Mouse (Mus musculus) limb, embryonic 10.5 days (tissue): Measurements from ENCODE around the gene Dus1l. TPM values are rescaled to one million over a fixed set of nuclear protein-coding genes. Genes with fewer than 3 reads are reported as not detected.

Source experiments
- DNase-seq: peaks from one replicate; pipeline ENCODE4 v3.0.0-alpha.2; 2017; ENCODE audit warnings: low spot score
- H3K27ac ChIP-seq: fragments of 300-500 bp; sonication (generic); 2 replicates; pipeline ENCODE4 v1.5.1; 2016; ENCODE audit warnings: mild to moderate bottlenecking
- H3K27me3 ChIP-seq: fragments of 300-500 bp; sonication (generic); 2 replicates; pipeline ENCODE4 v1.6.1; 2016; ENCODE audit warnings: low read depth, mild to moderate bottlenecking; ENCODE audit not compliant: poor library complexity, severe bottlenecking
- H3K36me3 ChIP-seq: fragments of 300-500 bp; sonication (generic); 2 replicates; pipeline ENCODE4 v1.6.1; 2016; ENCODE audit warnings: mild to moderate bottlenecking, moderate library complexity
- H3K4me1 ChIP-seq: fragments of 300-500 bp; sonication (generic); 2 replicates; pipeline ENCODE4 v1.6.1; 2016
- H3K4me3 ChIP-seq: fragments of 300-500 bp; sonication (generic); 2 replicates; pipeline ENCODE4 v1.5.1; 2016; ENCODE audit warnings: mild to moderate bottlenecking, moderate library complexity
- H3K9me3 ChIP-seq: fragments of 300-500 bp; sonication (generic); replicated peaks from 2 replicates; pipeline ENCODE4 v1.6.1; 2016; ENCODE audit warnings: mild to moderate bottlenecking
- WGBS: fragments of 180-500 bp; shearing (Covaris S2); methylation state at CpG from one replicate; pipeline ENCODE4 v1.1.7; 2016; 5-methylcytosine and 5-hydroxymethylcytosine counted together
- polyA plus RNA-seq: library from polyadenylated mRNA; unstranded; fragments of >200 nt; fragmentation: Nextera tagmentation; extraction: Ambion mirVana; gene quantifications from 2 replicates; pipeline ENCODE4 v1.2.1, GENCODE M21; 2016

Dus1l gene
- polyA plus RNA-seq, 1 experiment from 2014 or later = 122 TPM

DNA sequence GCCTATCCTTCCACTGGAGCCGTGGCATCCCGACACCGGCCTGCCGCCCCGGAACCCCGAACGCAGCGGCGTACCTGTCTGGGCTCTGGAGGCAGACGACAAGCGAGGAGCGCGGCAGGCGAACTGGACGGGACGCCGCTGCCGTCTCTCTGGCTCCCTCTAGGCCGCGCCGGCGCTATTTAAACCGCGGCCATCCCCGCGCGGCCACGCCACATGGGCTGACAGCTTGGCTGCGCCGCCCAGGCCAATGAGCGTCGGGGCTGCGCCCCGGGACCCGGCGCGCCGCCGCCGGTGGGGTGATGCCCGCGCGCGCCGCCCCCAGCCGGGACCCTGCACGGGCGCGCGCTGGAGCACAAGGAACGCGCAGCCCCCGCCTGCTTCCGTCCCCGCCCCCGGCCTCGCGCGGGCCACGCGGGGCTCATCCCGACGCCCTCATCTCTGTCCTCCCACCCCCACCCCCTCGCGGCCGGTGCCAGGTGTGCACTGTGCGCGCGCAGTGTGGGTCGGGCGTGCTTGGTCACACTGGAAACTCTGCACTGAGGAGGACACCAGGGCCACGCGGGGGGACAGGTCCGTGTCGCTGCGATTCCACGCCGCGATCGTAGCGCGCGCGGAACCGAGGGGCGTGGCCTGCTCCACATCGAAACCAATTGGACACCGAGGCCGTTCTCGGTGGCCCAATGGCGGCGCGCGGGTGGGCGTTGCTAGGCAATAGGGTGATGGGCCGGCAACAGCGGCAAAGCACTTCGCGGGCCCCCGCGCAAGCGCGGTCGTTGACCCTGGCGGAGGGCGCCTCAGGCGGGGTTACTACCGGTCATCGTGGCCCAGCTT, 28.0 kb upstream of the Dus1l start, which contains the start of gene Fasn:
Gene Fasn (minus strand): TSS at position 592 of the 831 bp plus-strand sequence.
- under 1% methylated on average over 109 of the region's 109 CpGs for WGBS

GRCm38 (mm10) chr11:120823551-120823947, 27.3 kb upstream of the Dus1l start:
- under 1% methylated on average over 40 of the region's 40 CpGs for WGBS
- Histone ChIP-seq H3K27me3 (no peaks in the 10 kb centered on the region), H3K36me3 (peaks cover 50% of the 10 kb centered on the region), H3K4me3 (peak overlapping the region; percentile 91), H3K4me1 (peaks cover 48% of the 10 kb centered on the region), H3K27ac (peak overlapping the region; percentile 98), H3K9me3 (no peaks in the 10 kb centered on the region)
- no peak for DNase-seq

More for the DNA sequence above, 28.0 kb upstream of the Dus1l start, which contains the start of gene Fasn:
- Histone ChIP-seq H3K9me3 (no peaks in the 10 kb centered on the region), H3K4me3 (peak within 1 kb of the TSS; percentile 91), H3K27ac (peak within 1 kb of the TSS; percentile 98), H3K4me1 (peaks cover 48% of the 10 kb centered on the region), H3K27me3 (no peaks in the 10 kb centered on the region), H3K36me3 (peaks cover 44% of the 10 kb centered on the region)
- peak; percentile 98 for DNase-seq

DNA sequence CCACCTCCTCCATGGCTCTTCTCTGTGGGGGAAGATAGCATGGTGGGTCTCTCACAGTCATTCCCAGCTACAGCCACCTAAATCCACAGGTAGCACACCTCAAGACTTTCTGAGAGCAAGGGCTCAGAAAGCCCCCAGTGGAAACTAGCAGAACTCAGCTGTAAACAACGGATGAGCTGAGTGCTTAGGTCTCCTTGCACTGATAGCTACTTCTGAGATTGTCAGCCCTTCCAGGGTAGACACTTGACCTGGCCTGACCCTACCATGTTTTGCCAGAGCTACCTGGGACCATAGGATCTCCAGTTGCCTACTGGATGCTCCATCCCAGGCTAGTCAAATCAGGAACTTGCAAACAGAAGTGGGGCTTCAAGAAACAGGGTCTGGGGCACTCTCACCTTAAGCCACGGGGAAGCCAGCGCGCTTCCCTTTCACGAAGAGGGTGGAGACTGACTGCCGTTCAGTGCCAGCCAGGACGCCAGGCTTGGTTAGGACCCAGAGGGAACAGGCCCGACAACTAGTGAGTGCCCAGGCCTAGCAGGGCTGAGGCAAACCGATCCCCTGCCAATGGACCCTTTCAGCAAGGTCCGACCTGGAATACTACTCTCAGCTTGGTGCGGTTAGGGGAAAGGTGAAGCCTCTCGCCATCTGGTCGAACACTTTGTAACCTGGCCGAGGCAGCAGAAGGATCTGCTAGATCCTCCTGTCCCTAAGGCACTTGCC, 26.8 kb upstream of the Dus1l start:
- Histone ChIP-seq H3K27me3 (no peaks in the 10 kb centered on the region), H3K4me1 (peaks cover 48% of the 10 kb centered on the region), H3K36me3 (peaks cover 56% of the 10 kb centered on the region), H3K27ac (peak overlapping the region; percentile 98), H3K4me3 (peak overlapping the region; percentile 91), H3K9me3 (no peaks in the 10 kb centered on the region)
- 1% methylated on average over 14 of the region's 14 CpGs for WGBS
- no peak for DNase-seq

GRCm38 (mm10) chr11:120822321-120822720, 26.1 kb upstream of the Dus1l start:
- H3K36me3 ChIP-seq = peaks cover 63% of the 10 kb centered on the region
- H3K9me3 ChIP-seq = no peaks in the 10 kb centered on the region
- no peaks in the 10 kb centered on the region for H3K27me3 ChIP-seq
- H3K4me3 ChIP-seq = peak overlapping the region; percentile 91
- H3K27ac ChIP-seq = peak overlapping the region; percentile 98
- peaks cover 48% of the 10 kb centered on the region for H3K4me1 ChIP-seq
- WGBS = 72% methylated on average over 4 of the region's 4 CpGs
- DNase-seq = no peak

GRCm38 (mm10) chr11:120821076-120821922, 25.1 kb upstream of the Dus1l start:
- H3K9me3 ChIP-seq = no peaks in the 10 kb centered on the region
- H3K4me1 ChIP-seq = peaks cover 45% of the 10 kb centered on the region
- 91% methylated on average over 14 of the region's 14 CpGs for WGBS
- H3K4me3 ChIP-seq = peak overlapping the region; percentile 91
- H3K36me3 ChIP-seq = peaks cover 72% of the 10 kb centered on the region
- 0 out of 2 replicates have a peak overlapping the region, but pooled peaks have one; percentile 12 for H3K27ac ChIP-seq
- H3K27me3 ChIP-seq = no peaks in the 10 kb centered on the region
- no peak for DNase-seq

- 0 out of 2 replicates have a peak overlapping the region, but pooled peaks have one; percentile 13 for H3K4me3 ChIP-seq
- 0 out of 2 replicates have a peak overlapping the region, but pooled peaks have one; percentile 12 for H3K27ac ChIP-seq
- WGBS = 93% methylated on average over 14 of the region's 14 CpGs
Observed at GRCm38 (mm10) chr11:120820546-120820945, 24.3 kb upstream of the Dus1l start.

DNA sequence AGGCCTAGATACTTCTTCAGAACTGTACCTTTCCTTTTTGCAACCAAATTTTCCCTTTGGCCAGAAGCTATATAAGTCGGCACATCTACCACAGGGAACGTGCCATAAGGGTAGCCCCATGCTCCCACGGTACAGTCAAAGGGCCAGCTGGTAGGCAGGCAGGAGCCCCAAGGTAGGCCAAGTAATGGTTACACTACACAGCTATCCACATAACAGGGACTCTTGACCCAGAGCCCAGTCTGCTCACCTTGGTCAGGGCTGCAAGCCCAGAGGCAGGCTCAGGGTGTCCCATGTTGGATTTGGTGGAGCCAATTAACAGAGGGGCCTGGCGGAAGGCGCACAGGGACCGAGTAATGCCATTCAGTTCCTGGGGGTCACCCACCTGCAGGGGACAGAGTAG, 23.4 kb upstream of the Dus1l start:
- peaks cover 85% of the 10 kb centered on the region for H3K36me3 ChIP-seq
- H3K27me3 ChIP-seq = no peaks in the 10 kb centered on the region
- no peak overlapping the region for H3K4me3 ChIP-seq
- peaks cover 29% of the 10 kb centered on the region for H3K4me1 ChIP-seq
- no peaks in the 10 kb centered on the region for H3K9me3 ChIP-seq
- no peak overlapping the region for H3K27ac ChIP-seq
- DNase-seq = no peak
- WGBS = 97% methylated on average over 6 of the region's 6 CpGs

More at GRCm38 (mm10) chr11:120820546-120820945, 24.3 kb upstream of the Dus1l start:
- Histone ChIP-seq H3K27me3 (no peaks in the 10 kb centered on the region), H3K4me1 (peaks cover 37% of the 10 kb centered on the region), H3K36me3 (peaks cover 75% of the 10 kb centered on the region), H3K9me3 (no peaks in the 10 kb centered on the region)
- no peak for DNase-seq

- H3K27me3 ChIP-seq = no peaks in the 10 kb centered on the region
- WGBS = 98% methylated on average over 13 of the region's 13 CpGs
- peaks cover 98% of the 10 kb centered on the region for H3K36me3 ChIP-seq
- no peak overlapping the region for H3K4me3 ChIP-seq
- no peaks in the 10 kb centered on the region for H3K9me3 ChIP-seq
- H3K27ac ChIP-seq = no peak overlapping the region
- peaks cover 24% of the 10 kb centered on the region for H3K4me1 ChIP-seq
- no peak for DNase-seq
Observed at GRCm38 (mm10) chr11:120818251-120818650, 22.0 kb upstream of the Dus1l start.

DNA sequence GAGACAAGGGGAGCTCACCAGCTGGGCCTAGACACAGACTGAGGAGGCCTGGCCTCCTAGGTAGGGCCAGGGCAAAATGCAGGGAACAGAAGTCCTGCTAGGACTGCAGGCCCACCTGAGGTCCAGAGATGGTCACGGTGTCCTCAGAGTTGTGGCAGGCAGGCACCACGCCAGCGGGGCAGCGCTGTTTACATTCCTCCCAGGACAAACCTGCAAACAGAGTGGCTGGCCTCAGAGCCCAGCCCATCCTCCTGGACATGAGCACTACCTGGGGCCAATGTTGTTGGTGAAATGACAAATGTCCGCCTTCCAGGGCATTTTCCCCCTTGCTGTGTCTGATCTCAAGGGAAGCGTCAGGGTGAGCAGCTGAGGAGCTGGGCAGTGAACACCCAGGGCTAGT, 21.2 kb upstream of the Dus1l start:
- no peaks in the 10 kb centered on the region for H3K9me3 ChIP-seq
- no peak for DNase-seq
- H3K27me3 ChIP-seq = no peaks in the 10 kb centered on the region
- no peak overlapping the region for H3K4me3 ChIP-seq
- H3K36me3 ChIP-seq = peaks cover 100% of the 10 kb centered on the region
- 94% methylated on average over 6 of the region's 6 CpGs for WGBS
- peaks cover 16% of the 10 kb centered on the region for H3K4me1 ChIP-seq
- H3K27ac ChIP-seq = no peak overlapping the region

GRCm38 (mm10) chr11:120812068-120812467, 15.9 kb upstream of the Dus1l start:
- Histone ChIP-seq H3K27ac (no peak overlapping the region), H3K9me3 (no peaks in the 10 kb centered on the region), H3K27me3 (no peaks in the 10 kb centered on the region), H3K4me1 (no peaks in the 10 kb centered on the region), H3K4me3 (no peak overlapping the region), H3K36me3 (peaks cover 100% of the 10 kb centered on the region)
- WGBS = 96% methylated on average over 16 of the region's 16 CpGs
- DNase-seq = no peak

DNA sequence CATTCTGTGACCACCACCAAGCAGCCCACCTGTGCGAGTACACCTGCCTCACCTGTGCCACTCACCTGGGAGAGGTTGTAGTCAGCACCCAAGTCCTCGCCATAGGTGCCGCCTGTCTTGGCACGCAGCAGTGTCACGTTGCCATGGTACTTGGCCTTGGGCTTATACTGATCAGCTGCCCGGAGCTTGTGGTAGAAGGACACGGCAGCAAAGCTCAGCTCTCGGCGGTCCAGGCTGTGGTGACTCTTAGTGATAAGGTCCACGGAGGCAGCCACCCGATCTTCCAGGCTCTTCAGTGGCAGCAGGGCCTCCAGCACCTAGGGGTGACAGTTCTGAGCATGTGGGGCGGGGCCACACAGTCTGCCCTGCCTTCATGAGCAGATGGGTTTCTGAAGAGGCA, 11.8 kb upstream of the Dus1l start:
- Histone ChIP-seq H3K27ac (no peak overlapping the region), H3K4me1 (no peaks in the 10 kb centered on the region), H3K27me3 (no peaks in the 10 kb centered on the region), H3K9me3 (no peaks in the 10 kb centered on the region), H3K4me3 (no peak overlapping the region), H3K36me3 (peaks cover 82% of the 10 kb centered on the region)
- whole genome bisulfite sequencing = 95% methylated on average over 12 of the region's 12 CpGs
- no peak for DNase-seq
